Mouse (Mus musculus) B cell, adult 2 months (primary cell): ENCODE measurements around the gene Prickle2.

Experiments used
- DNase-seq, 2 experiments: peaks; one replicate each; pipeline ENCODE4 v3.0.0; 2022

Gene Prickle2

GRCm38 (mm10) chr6:92665530-92665989, 40.4 kb downstream of the Prickle2 start:
- no peak for DNase-seq

- no peak for DNase-seq
Measured at GRCm38 (mm10) chr6:92663885-92664284, 42.1 kb downstream of the Prickle2 start.

GRCm38 (mm10) chr6:92663433-92663832, 42.5 kb downstream of the Prickle2 start:
- DNase-seq = no peak

GRCm38 (mm10) chr6:92649063-92649462, 56.9 kb downstream of the Prickle2 start:
- DNase-seq = no peak

- no peak for DNase-seq
Measured at GRCm38 (mm10) chr6:92648571-92648970, 57.4 kb downstream of the Prickle2 start.

- no peak for DNase-seq
Measured at GRCm38 (mm10) chr6:92642929-92643328, 63.0 kb downstream of the Prickle2 start.

GRCm38 (mm10) chr6:92641956-92642355, 64.0 kb downstream of the Prickle2 start:
- DNase-seq = no peak

- no peak for DNase-seq
Measured at GRCm38 (mm10) chr6:92640896-92641295, 65.1 kb downstream of the Prickle2 start.

GRCm38 (mm10) chr6:92636431-92636830, 69.5 kb downstream of the Prickle2 start:
- no peak for DNase-seq

GRCm38 (mm10) chr6:92634876-92635468, 71.0 kb downstream of the Prickle2 start:
- DNase-seq = no peak

GRCm38 (mm10) chr6:92630991-92631390, 75.0 kb downstream of the Prickle2 start:
- DNase-seq = no peak

GRCm38 (mm10) chr6:92627711-92628110, 78.2 kb downstream of the Prickle2 start:
- DNase-seq = no peak

GRCm38 (mm10) chr6:92627048-92627617, 78.8 kb downstream of the Prickle2 start:
- no peak for DNase-seq

GRCm38 (mm10) chr6:92625923-92626322, 80.0 kb downstream of the Prickle2 start:
- DNase-seq = no peak

- DNase-seq = no peak
Measured at GRCm38 (mm10) chr6:92624306-92624705, 81.6 kb downstream of the Prickle2 start.

- DNase-seq = no peak
Measured at GRCm38 (mm10) chr6:92617183-92617582, 88.8 kb downstream of the Prickle2 start.

- no peak for DNase-seq
Measured at GRCm38 (mm10) chr6:92614771-92615170, 91.2 kb downstream of the Prickle2 start.

- no peak for DNase-seq
Measured at GRCm38 (mm10) chr6:92612151-92612769, 93.7 kb downstream of the Prickle2 start.

GRCm38 (mm10) chr6:92609682-92610235, 96.2 kb downstream of the Prickle2 start:
- DNase-seq = no peak

GRCm38 (mm10) chr6:92609078-92609477, 96.9 kb downstream of the Prickle2 start:
- DNase-seq = no peak

GRCm38 (mm10) chr6:92605156-92605555, 100.8 kb downstream of the Prickle2 start:
- DNase-seq = no peak

- no peak for DNase-seq
Measured at GRCm38 (mm10) chr6:92596340-92596739, 109.6 kb downstream of the Prickle2 start.

- no peak for DNase-seq
Measured at GRCm38 (mm10) chr6:92589381-92590065, 116.4 kb downstream of the Prickle2 start.
